Mouse (Mus musculus): Measurements from ENCODE around the gene Tceal8.

The Tceal8 gene

GRCm38 (mm10) chrX:136127744-136128064 is 44.4 kb downstream of the Tceal8 start:
- peak; percentile 43 for DNase-seq (ENCODE audit: low read depth, low spot score)

- no peak for DNase-seq (ENCODE audit: low read depth, low spot score)
Measured at GRCm38 (mm10) chrX:136127038-136127743, 45.0 kb downstream of the Tceal8 start.

Measured in retina, postnatal 7 days (tissue).